Mouse (Mus musculus) urinary bladder, postnatal 4 days (tissue): ENCODE results near the gene Ankrd54.

ENCODE experiments used
- DNase-seq, 2 experiments: peaks; one replicate each; pipeline ENCODE4 v3.0.0; 2021 to 2022; ENCODE audit warnings: low spot score in 2 of 2

Gene Ankrd54

GRCm38 (mm10) chr15:79062376-79063159 lies at the start of gene Ankrd54:
Ankrd54 (minus strand) TSS chr15:79062893.
- peak; percentile 96 to 97 for DNase-seq

- DNase-seq = no peak
Observed at GRCm38 (mm10) chr15:79111774-79112173, 49.1 kb upstream of the Ankrd54 start.

DNA sequence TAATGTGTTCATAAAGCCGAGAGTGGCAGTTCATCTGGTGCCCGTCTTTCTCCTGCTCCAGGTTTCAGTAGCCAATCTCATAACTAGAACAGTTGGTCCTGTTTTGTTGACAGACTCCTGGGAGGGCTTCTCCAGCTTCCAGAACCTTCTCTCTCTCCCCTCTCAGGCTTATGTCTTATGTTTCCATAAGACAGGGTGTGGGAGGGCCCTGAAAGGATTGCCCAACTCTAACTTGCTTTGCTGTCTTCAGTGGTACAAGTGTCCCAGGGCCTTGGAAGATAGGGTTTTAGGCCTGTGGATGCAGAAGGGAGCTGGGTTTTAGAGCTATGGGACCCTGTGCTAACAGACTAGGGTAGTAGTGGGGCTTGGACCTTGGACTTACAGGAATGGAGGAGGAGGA lies 47.8 kb upstream of the Ankrd54 start:
- DNase-seq = no peak

DNA sequence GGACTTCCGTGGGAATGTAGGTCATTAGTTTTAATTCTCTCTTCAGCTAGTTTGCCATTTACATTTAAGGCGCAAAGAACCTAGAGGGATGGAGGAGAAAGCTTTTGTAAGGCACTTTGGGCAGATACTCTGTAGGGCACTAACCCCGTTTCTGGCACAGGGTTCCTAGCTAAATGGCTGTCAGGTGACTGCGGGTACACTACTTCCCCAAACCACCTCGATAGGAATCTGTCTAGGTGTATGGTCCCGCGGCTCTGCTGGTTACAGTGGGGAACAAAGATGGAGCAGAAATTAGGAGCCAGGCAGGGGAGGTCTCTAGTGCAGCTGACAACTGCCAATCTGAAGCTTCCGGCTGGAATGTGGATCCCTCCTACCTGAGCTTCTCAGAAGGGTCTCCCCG lies 47.3 kb upstream of the Ankrd54 start:
- no peak for DNase-seq

DNA sequence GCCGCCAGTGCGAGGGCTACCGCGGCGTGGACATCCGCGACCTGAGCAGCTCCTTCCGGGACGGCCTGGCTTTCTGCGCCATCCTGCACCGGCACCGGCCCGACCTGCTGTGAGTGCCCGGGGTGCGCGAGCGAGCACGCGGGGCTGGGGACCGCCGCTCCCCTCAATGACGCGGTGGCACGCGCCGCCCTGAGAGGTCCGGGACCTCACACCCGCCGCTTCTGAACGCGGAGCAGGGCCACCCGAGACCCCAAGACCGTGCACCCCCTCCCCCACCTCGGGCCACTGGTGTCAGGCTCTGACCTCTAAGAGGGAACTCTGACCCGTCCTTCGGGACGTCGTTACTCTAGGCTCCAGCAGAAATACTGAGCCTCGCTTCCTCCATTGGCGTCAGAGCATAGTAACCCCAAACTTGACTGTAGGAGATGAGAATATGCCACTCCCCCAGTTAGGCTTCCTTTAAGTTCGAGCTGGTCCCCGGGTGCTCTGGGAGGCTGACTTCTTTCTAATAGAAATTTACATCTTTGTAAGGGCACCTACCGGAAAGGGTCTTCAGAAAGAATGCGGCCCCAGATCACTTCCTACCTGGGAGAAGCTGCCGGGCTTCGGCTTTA lies 46.7 kb upstream of the Ankrd54 start:
- DNase-seq = no peak

- peak; percentile 78 to 80 for DNase-seq
Observed at GRCm38 (mm10) chr15:79108421-79109320, 46.0 kb upstream of the Ankrd54 start, which contains the start of gene Micall1. Micall1 (plus strand) TSS chr15:79108898.

DNA sequence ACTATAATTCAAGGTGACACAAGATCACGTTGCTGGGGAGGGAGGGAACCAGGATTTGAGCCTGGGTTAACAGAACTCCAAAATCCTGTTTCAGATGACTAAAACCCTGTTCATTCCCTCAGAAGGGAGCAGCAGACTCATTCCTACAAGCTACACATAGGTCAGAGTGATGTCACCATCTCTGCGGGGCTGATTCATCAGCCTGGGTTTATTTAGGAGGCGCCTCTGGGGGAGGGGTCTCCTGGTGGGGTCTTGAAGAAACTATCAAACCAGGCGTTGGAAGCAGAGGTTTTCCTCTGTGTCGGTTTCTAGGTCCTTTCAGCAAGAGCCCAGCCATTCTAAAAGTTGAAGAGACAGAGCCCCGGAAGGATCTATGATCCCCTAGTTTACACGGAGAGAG lies 45.3 kb upstream of the Ankrd54 start:
- DNase-seq = no peak

DNA sequence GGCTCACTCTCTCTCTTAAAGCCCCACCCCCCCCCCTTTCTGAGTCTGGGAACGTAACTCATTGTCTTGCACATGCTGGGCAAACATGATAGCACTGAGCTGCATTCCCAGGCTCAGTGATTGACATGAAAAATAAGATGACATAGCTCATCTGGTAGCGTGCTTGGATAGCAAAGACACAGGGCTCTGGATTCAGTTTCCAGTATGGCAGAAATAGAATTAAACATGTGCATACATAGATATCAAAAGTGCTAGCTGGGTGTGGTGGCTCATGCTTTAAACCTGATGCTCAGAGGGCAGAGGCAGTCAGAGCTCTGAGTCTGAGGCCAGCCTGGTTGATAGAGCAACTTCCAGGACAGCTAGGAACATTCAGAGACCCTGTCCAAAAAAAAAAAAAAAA lies 43.1 kb upstream of the Ankrd54 start:
- DNase-seq = no peak

- no peak for DNase-seq
Observed at GRCm38 (mm10) chr15:79103264-79103663, 40.6 kb upstream of the Ankrd54 start.

GRCm38 (mm10) chr15:79101531-79101930 lies 38.8 kb upstream of the Ankrd54 start:
- no peak for DNase-seq

DNA sequence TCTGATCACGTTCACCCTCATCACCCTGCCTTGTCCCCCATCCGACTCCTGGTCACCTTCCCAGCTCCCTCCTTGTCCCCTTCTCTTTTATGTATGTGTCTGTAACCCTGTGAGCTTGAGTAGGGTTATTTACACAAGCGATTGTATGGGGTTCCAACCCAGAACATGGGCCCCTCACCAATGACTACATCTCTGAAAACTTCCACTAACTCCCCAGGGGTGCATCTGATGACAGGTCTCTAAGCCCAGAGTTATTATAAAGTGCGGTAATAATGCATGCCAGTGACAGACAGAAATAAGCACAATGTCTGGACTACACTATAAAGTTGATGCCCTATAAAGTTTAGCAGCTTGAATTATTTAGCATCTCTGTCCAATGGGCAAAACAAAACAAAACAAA lies 37.7 kb upstream of the Ankrd54 start:
- DNase-seq = no peak

DNA sequence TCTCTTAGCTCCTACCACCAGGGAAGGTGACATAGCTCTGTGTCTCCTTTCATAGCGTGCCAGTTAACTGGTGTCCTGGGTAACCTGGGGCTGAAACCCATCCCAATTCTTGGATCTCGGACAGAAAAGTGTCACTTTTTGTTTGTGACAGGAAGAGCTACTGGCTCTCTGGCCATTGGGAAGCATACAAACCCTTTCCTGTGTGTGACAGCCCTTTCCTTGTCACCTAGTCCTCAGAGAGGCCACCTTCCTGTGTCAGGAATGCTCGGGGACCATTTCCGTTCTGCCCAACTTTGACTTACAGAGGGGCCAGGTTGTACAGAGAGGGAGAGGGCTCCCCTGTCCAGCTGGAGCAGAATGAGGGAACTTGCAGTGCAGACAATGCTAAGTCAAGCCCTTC lies 36.8 kb upstream of the Ankrd54 start:
- DNase-seq = no peak

- DNase-seq = no peak
Observed at GRCm38 (mm10) chr15:79098868-79099267, 36.2 kb upstream of the Ankrd54 start.

DNA sequence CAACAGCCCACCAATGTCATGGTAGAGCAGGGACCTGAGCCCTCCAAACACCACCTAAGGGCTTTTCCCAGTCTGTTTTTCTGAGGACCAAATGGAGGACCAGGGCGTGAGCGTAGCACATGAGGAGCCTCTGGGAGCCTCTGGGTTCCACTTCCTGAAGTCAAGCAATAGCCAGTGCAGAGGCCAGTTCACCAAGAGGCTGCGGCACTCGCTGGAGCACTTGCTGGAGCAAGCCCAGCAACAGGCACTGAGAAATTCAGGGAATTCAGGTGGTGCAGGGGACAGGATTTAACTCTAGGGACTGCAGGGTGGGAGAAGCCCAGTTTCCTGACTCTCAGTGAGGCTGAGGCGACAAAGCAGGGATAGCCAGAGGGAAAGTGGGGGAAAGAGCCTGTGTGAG lies 35.5 kb upstream of the Ankrd54 start:
- no peak for DNase-seq

- peak; percentile 68 to 72 for DNase-seq
Observed at GRCm38 (mm10) chr15:79097611-79098025, 34.9 kb upstream of the Ankrd54 start.

- DNase-seq = no peak
Observed at GRCm38 (mm10) chr15:79097135-79097534, 34.4 kb upstream of the Ankrd54 start.

DNA sequence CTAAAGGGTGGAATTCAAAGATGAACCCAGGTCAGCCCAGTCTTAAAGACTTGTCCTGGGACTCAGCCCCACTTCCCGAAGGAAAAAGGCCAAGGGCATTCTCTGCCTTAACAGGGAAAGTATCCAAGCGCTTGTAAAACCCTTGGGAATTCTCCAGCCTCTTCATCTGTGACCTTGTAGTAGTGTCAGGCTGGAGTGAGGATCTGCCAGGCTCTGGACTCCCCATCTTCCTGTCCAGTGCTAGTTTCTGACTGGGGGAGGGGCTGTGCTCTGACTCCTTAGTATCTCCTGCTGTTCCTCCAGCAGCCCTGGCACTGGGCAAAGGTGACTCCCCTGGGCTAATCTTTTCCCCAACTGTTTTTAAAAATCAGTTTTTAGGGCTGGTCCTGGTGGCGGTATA lies 33.9 kb upstream of the Ankrd54 start:
- no peak for DNase-seq

DNA sequence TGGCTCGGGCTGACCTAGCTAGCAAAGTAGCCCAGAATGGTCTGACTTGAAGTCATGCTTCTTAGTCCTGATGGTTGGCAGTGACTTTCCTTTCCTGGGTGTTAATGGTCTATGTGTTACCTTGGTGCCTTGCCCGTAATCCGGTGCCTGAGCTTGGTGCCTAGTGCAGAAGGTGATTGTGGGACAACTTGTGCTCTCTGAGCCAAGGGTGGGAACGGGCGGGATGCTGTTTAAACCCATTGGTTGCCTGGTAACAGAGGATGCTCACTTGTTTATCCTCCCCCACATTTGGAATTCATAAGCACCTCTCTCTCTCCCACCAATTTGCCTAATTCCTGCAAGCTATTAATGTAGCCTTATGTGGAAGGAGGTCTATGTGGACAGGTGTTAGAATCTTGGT lies 32.8 kb upstream of the Ankrd54 start:
- DNase-seq = no peak

DNA sequence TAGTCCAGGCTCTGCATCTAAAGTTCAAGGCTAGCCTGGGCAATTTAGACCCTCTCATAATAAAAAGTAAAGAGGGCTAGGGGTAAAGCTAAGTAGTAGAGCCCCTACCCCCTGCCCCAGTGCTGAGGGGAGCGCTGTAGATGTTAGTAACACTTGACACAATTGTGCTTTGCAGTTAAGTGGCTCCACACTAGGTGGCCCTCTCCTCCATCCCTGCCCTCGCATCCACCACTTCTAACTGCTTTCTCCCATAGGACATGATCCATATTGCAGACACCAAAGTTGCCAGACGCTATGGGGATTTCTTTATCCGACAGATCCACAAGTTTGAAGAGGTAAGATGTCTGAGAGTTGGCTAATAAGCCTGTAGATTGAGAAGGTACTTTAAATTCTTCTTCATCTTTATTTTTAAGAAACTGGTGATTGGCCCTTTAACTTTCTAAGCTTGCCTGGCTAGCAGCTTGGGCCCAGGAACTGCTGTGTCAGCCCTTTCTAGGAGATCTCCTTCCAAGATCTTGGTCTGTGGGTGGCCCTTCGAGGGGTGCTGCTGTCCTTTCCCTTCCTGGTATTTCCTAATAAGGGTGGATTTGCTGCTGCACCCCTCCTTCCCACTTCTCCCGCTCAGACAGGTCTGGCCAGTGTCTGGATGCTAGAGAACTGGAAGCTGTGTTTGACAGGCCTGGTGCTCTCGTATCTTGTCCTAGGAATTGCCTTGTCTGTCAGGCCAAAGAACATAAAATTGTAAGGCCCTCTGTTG lies 30.6 kb upstream of the Ankrd54 start:
- peak in 1 of 2 experiments; percentile 48 for DNase-seq

GRCm38 (mm10) chr15:79092284-79092683 lies 29.6 kb upstream of the Ankrd54 start:
- no peak for DNase-seq

DNA sequence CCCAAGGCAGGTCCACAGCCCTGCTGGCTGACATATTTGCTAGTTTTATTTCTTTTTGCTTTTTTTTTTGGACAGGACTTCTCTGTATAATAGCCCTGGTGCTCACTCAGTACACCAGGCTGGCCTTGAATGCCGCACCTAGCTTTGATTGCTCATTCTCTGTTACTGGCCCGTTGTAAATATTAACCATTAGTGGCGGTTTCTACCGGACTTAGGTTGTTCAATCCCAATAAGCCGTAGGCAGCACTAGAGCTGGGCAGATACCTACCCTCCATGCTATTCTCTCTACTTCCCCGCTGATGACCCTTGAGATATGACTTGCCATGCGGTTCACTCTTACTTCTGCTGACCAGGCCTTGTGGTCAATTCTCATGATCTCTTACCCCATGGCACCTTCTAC lies 16.9 kb upstream of the Ankrd54 start:
- DNase-seq = no peak
